Mouse (Mus musculus): Measurements from ENCODE around the gene Spata16. TPM values are rescaled to one million over a fixed set of nuclear protein-coding genes. Genes with fewer than 3 reads are reported as not detected.

The Spata16 gene
- total and polyA plus RNA-seq, 2 experiments = not detected

DNA sequence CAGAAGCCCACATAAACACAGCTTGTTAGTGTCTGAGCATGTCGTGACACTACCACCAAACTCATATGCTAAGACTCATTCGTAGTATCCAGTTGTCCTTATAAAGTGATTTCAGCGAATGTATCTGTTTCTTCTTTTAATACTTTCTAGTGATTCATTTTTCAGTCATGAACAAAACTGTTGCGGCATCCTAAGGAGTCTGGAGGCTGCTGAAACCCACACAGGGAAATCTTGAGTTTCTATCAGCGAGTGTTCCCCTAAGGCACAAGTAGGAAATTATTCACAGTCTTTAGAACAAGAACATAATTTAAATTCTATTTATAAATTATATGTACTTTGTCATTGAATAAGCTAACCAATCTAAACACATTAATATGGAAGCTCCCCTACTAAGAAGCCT is 216.1 kb downstream of the Spata16 start:
- H3K27me3 ChIP-seq (ENCODE audit: control insufficient read depth, insufficient read depth, low read length) = no peaks in the 10 kb centered on the region
- no peak for DNase-seq (ENCODE audit: extremely low read depth, low read depth, low spot score)
- no peak for TF ChIP-seq POLR2A (IDR thresholded peaks at IDR 0.05; ENCODE audit: extremely low read depth, insufficient read depth, low read length)
- 84% methylated on average over 5 of the region's 5 CpGs for WGBS
- H3K4me1 ChIP-seq (ENCODE audit: control insufficient read depth, insufficient read depth, low read length) = no peaks in the 10 kb centered on the region
- H3K36me3 ChIP-seq (ENCODE audit: control insufficient read depth, insufficient read depth, low read length) = no peaks in the 10 kb centered on the region
- H3K9ac ChIP-seq (ENCODE audit: low read depth, low read length) = no peak overlapping the region
- no peak overlapping the region for H3K4me3 ChIP-seq (ENCODE audit: insufficient read depth, low read depth, low read length)
- H3K79me2 ChIP-seq (ENCODE audit: control insufficient read depth, insufficient read depth, low read length) = no peaks in the 10 kb centered on the region
- no peak overlapping the region for H3K27ac ChIP-seq (replicated peaks; ENCODE audit: insufficient read depth, low read depth, low read length)

DNA sequence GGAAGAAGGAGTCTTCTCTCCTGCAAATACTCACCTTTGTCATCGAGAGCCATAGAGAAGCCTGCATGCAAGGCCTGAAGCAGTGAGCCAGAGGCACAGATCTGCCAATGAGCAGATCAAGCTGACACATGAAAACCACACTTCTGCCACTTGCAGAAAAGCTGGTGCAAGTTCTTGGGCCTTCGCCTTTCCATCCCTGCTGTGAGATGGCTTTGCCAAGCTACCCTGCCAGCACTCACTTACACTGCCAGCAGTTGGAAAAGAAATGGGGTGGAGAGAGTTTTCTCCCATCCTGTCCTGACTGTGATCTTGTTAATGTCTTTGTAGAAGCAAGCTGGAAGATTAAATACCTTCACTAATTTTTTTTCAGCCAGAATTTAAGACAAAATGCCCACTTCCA is 237.3 kb downstream of the Spata16 start:
- no peaks in the 10 kb centered on the region for H3K79me2 ChIP-seq (ENCODE audit: control insufficient read depth, insufficient read depth, low read length)
- no peak for DNase-seq (ENCODE audit: extremely low read depth, low read depth, low spot score)
- no peaks in the 10 kb centered on the region for H3K27me3 ChIP-seq (ENCODE audit: control insufficient read depth, insufficient read depth, low read length)
- H3K9ac ChIP-seq (ENCODE audit: low read depth, low read length) = no peak overlapping the region
- H3K4me1 ChIP-seq (ENCODE audit: control insufficient read depth, insufficient read depth, low read length) = no peaks in the 10 kb centered on the region
- no peak for TF ChIP-seq POLR2A (IDR thresholded peaks at IDR 0.05; ENCODE audit: extremely low read depth, insufficient read depth, low read length)
- TF ChIP-seq CTCF (IDR thresholded peaks at IDR 0.05; ENCODE audit: low read depth, low read length) = no peak
- no peak overlapping the region for H3K4me3 ChIP-seq (ENCODE audit: insufficient read depth, low read depth, low read length)
- no peak overlapping the region for H3K27ac ChIP-seq (replicated peaks; ENCODE audit: insufficient read depth, low read depth, low read length)
- 71% methylated on average over 2 of the region's 2 CpGs for WGBS
- H3K36me3 ChIP-seq (ENCODE audit: control insufficient read depth, insufficient read depth, low read length) = no peaks in the 10 kb centered on the region

DNA sequence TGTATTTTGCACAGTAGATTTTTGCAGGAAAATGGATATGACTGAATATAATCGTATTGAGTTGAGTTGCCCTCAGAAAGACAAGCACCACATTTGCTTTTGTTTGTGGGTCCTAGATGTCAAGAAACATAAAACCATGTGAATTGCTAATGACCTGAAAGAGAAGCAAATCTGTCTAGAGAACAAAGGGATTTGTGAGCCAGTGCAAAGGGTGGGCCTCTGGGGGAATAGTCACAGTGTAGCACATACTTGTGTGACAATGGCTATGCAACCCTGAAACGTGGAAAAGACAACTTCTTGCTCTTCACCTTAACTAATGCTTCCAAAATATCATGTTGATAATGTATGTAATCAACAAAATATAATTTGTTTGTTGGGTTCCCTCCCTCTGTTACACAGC is 239.9 kb downstream of the Spata16 start:
- no peaks in the 10 kb centered on the region for H3K4me1 ChIP-seq (ENCODE audit: control insufficient read depth, insufficient read depth, low read length)
- no peak overlapping the region for H3K9ac ChIP-seq (ENCODE audit: low read depth, low read length)
- H3K36me3 ChIP-seq (ENCODE audit: control insufficient read depth, insufficient read depth, low read length) = no peaks in the 10 kb centered on the region
- no peaks in the 10 kb centered on the region for H3K79me2 ChIP-seq (ENCODE audit: control insufficient read depth, insufficient read depth, low read length)
- no peak overlapping the region for H3K27ac ChIP-seq (replicated peaks; ENCODE audit: insufficient read depth, low read depth, low read length)
- no peak for DNase-seq (ENCODE audit: extremely low read depth, low read depth, low spot score)
- TF ChIP-seq CTCF (IDR thresholded peaks at IDR 0.05; ENCODE audit: low read depth, low read length) = no peak
- no peak for TF ChIP-seq POLR2A (IDR thresholded peaks at IDR 0.05; ENCODE audit: extremely low read depth, insufficient read depth, low read length)
- H3K4me3 ChIP-seq (ENCODE audit: insufficient read depth, low read depth, low read length) = no peak overlapping the region
- no peaks in the 10 kb centered on the region for H3K27me3 ChIP-seq (ENCODE audit: control insufficient read depth, insufficient read depth, low read length)
- 58% methylated on average over 2 of the region's 2 CpGs for WGBS

DNA sequence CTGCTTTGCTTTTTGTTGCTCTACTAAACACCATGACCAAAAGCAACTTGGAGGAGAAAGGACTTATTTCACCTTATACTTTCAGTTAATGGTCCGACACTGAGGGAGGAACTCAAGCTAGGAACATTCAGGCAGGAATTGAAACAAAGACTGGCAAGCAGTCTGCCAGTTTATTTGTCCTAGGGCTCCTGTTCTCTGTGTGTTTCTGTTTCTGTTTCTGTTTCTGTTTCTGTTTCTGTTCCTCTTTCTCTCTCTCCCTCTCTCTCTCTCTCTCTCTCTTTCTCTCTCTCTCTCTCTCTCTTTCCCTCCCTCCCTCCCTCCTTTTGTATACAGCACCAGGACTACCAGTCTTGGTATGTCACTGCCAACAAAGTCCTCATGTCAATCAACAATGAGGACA is 279.2 kb downstream of the Spata16 start:
- H3K36me3 ChIP-seq (ENCODE audit: control insufficient read depth, insufficient read depth, low read length) = no peaks in the 10 kb centered on the region
- WGBS = 65% methylated on average over 1 of the region's 1 CpGs
- no peak for TF ChIP-seq CTCF (IDR thresholded peaks at IDR 0.05; ENCODE audit: low read depth, low read length)
- no peak for TF ChIP-seq POLR2A (IDR thresholded peaks at IDR 0.05; ENCODE audit: extremely low read depth, insufficient read depth, low read length)
- H3K27ac ChIP-seq (replicated peaks; ENCODE audit: insufficient read depth, low read depth, low read length) = no peak overlapping the region
- no peak overlapping the region for H3K4me3 ChIP-seq (ENCODE audit: insufficient read depth, low read depth, low read length)
- no peaks in the 10 kb centered on the region for H3K4me1 ChIP-seq (ENCODE audit: control insufficient read depth, insufficient read depth, low read length)
- H3K27me3 ChIP-seq (ENCODE audit: control insufficient read depth, insufficient read depth, low read length) = no peaks in the 10 kb centered on the region
- H3K79me2 ChIP-seq (ENCODE audit: control insufficient read depth, insufficient read depth, low read length) = no peaks in the 10 kb centered on the region
- DNase-seq (ENCODE audit: extremely low read depth, low read depth, low spot score) = no peak
- H3K9ac ChIP-seq (ENCODE audit: low read depth, low read length) = no peak overlapping the region

DNA sequence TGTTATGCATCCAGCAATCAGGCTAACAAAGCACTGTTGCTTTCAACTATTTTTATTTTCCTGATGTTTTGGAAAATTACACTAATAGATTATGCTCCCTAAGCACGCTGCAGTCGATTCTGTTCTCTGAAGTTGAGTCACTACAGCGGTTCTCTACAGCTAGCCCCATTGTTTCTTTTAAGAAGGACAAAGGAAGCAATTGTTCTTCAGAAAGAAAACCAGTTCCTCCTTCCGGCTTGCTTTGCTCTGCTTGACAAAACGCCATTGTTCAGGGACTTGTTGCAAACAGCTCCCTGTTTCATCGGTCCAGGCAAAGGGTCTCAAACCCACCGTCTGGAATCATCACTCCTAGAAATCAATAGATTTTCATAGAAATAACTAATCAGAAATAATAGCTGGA is 283.6 kb downstream of the Spata16 start:
- Histone ChIP-seq H3K4me1 (ENCODE audit: control insufficient read depth, insufficient read depth, low read length) (no peaks in the 10 kb centered on the region), H3K27me3 (ENCODE audit: control insufficient read depth, insufficient read depth, low read length) (no peaks in the 10 kb centered on the region), H3K27ac (replicated peaks; ENCODE audit: insufficient read depth, low read depth, low read length) (no peak overlapping the region), H3K9ac (ENCODE audit: low read depth, low read length) (no peak overlapping the region), H3K79me2 (ENCODE audit: control insufficient read depth, insufficient read depth, low read length) (no peaks in the 10 kb centered on the region), H3K4me3 (ENCODE audit: insufficient read depth, low read depth, low read length) (no peak overlapping the region), H3K36me3 (ENCODE audit: control insufficient read depth, insufficient read depth, low read length) (no peaks in the 10 kb centered on the region)
- 65% methylated on average over 7 of the region's 7 CpGs for WGBS
- no peak for DNase-seq (ENCODE audit: extremely low read depth, low read depth, low spot score)
- TF ChIP-seq POLR2A (IDR thresholded peaks at IDR 0.05; ENCODE audit: extremely low read depth, insufficient read depth, low read length) (no peak), CTCF (IDR thresholded peaks at IDR 0.05; ENCODE audit: low read depth, low read length) (no peak)

DNA sequence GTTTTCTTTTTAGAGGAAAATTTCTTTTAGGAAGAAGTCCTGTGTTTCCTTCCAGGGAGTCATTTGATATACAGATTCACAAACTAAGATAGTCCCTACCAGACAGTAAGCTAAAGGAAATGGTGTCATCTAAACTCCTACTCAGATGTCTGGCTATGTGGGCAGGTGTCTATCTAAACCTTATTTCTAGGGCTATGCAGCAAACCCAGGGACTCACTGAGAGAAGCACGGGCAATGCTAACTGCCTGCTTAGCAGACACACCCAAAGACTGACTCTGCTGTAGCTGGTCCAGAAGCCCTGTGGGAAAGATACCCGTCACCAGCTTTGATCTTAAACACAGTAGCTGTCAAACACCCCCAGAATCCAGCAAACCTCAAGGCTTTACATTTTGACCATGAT is 284.2 kb downstream of the Spata16 start:
- Histone ChIP-seq H3K27me3 (ENCODE audit: control insufficient read depth, insufficient read depth, low read length) (no peaks in the 10 kb centered on the region), H3K79me2 (ENCODE audit: control insufficient read depth, insufficient read depth, low read length) (no peaks in the 10 kb centered on the region), H3K9ac (ENCODE audit: low read depth, low read length) (no peak overlapping the region), H3K4me1 (ENCODE audit: control insufficient read depth, insufficient read depth, low read length) (no peaks in the 10 kb centered on the region), H3K36me3 (ENCODE audit: control insufficient read depth, insufficient read depth, low read length) (no peaks in the 10 kb centered on the region), H3K27ac (replicated peaks; ENCODE audit: insufficient read depth, low read depth, low read length) (no peak overlapping the region), H3K4me3 (ENCODE audit: insufficient read depth, low read depth, low read length) (no peak overlapping the region)
- TF ChIP-seq CTCF (IDR thresholded peaks at IDR 0.05; ENCODE audit: low read depth, low read length) (no peak), POLR2A (IDR thresholded peaks at IDR 0.05; ENCODE audit: extremely low read depth, insufficient read depth, low read length) (no peak)
- 83% methylated on average over 2 of the region's 2 CpGs for WGBS
- no peak for DNase-seq (ENCODE audit: extremely low read depth, low read depth, low spot score)

All from liver, adult 2 months (tissue).